Mouse (Mus musculus) mammary gland, adult 2 months (tissue): ENCODE measurements around the gene Ctla2a. TPM values are rescaled to one million over a fixed set of nuclear protein-coding genes. Genes with fewer than 3 reads are reported as not detected.

ENCODE experiments used
- polyA plus RNA-seq: library from polyadenylated mRNA; depleted of rRNA; stranded (reverse); fragments of >200 nt; gene quantifications from 2 replicates; pipeline ENCODE4 v1.2.3, GENCODE M21; 2012; ENCODE audit warnings: low replicate concordance; rRNA removed

Ctla2a gene
- 8.1 and 24.1 TPM in 2 replicates for polyA plus RNA-seq

DNA sequence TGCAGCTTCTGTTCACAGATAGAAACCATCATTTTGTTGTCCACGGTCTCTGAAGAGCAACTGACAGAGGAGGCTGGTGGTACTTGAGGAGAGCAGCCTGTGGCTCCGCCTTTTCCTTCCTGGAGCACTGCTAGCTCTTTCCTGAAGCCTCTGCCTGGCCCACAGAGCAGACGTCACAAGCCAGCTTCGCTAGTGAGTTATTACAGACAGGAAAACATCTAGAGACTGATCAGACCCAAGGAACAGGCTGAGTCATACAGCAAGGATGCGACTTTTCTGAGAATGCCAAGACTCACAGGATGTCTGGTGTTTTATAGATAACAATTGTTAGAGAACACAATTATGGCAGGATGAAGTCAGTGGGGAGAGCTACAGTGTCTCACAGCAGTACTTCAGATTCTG lies at the start of gene Ctla2a, which contains the start of gene Gm49391:
TSS of gene Ctla2a (minus strand) at position 126 of the 402 bp plus-strand sequence.
TSS of gene Gm49391 (minus strand) at position 72 of the 402 bp plus-strand sequence.

GRCm38 (mm10) chr13:60941884-60942283 lies 5.5 kb upstream of the Ctla2a start, which contains the start of gene Tpbpa:
Gene Tpbpa (minus strand): TSS chr13:60941984.

GRCm38 (mm10) chr13:60935490-60935889 lies 935 bp downstream of the Ctla2a start, which contains the start of gene Gm49393:
Gene Gm49393 (minus strand): TSS chr13:60935590.

GRCm38 (mm10) chr13:60904780-60905179 lies 31.6 kb downstream of the Ctla2a start, which contains the start of gene Tpbpb:
Gene Tpbpb (minus strand): TSS chr13:60904880.

GRCm38 (mm10) chr13:60897328-60897727 lies 39.1 kb downstream of the Ctla2a start, which contains the start of gene Ctla2b:
Gene Ctla2b (minus strand): TSS chr13:60897447.

DNA sequence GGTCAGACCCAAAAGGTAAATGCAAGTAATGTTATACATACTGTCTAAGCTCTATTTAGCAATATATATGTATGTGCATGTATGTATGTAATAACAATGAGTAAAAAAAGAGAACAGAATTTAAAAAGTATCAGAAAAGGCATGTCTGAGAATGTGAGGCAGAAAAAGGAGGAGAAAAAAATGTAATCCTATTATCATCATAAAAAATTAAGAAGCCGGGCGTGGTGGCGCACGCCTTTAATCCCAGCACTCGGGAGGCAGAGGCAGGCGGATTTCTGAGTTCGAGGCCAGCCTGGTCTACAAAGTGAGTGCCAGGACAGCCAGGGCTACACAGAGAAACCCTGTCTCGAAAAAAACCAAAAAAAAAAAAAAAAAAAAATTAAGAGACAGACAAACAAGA lies 39.6 kb downstream of the Ctla2a start, which contains the start of gene Gm49392:
TSS of gene Gm49392 (minus strand) at position 101 of the 400 bp plus-strand sequence.

Other genes with a start within 250 kb of the Ctla2a start
- gene BC051665, start 150.3 kb downstream of the Ctla2a start, polyA plus RNA-seq = not detected in 2 replicates
- not detected in 2 replicates for gene Ctsll3, start 133.8 kb downstream of the Ctla2a start, polyA plus RNA-seq
- not detected in 2 replicates for gene 4930486L24Rik, start 72.2 kb downstream of the Ctla2a start, polyA plus RNA-seq
- 0.42 and 0.49 TPM in 2 replicates for gene Gm49392, start 39.7 kb downstream of the Ctla2a start, polyA plus RNA-seq
- 1.4 and 3.7 TPM in 2 replicates for gene Ctla2b, start 39.2 kb downstream of the Ctla2a start, polyA plus RNA-seq
- not detected in 2 replicates for gene Tpbpb, start 31.7 kb downstream of the Ctla2a start, polyA plus RNA-seq
- gene Gm49393, start 1.0 kb downstream of the Ctla2a start, polyA plus RNA-seq = not detected in 2 replicates
- gene Gm49391, start 54 bp downstream of the Ctla2a start, polyA plus RNA-seq = 1.3 and 4.2 TPM in 2 replicates
- not detected in 2 replicates for gene Tpbpa, start 5.4 kb upstream of the Ctla2a start, polyA plus RNA-seq
- gene Ctsj, start 69.3 kb upstream of the Ctla2a start, polyA plus RNA-seq = 0.14 TPM in 1 of 2 replicates, not detected in the other
- not detected in 2 replicates for gene Ctsq, start 104.0 kb upstream of the Ctla2a start, polyA plus RNA-seq
- not detected in 2 replicates for gene Ctsr, start 227.6 kb upstream of the Ctla2a start, polyA plus RNA-seq